Mouse (Mus musculus) inflammation-experienced regulatory T-cells, adult 6 months (primary cell): ENCODE measurements around the gene Olfr808. TPM values are rescaled to one million over a fixed set of nuclear protein-coding genes. Genes with fewer than 3 reads are reported as not detected.

Experiments used
- ATAC-seq: one replicate; pipeline ENCODE4 v1.8.0; 2017
- polyA plus RNA-seq, 3 experiments: library from polyadenylated mRNA; unstranded; fragments of 100-300 nt; shearing (Covaris generic); gene quantifications; one replicate each; pipeline ENCODE4 v1.2.1; 2017

The Olfr808 gene
- not detected for polyA plus RNA-seq

- no peak for ATAC-seq
Measured at GRCm38 (mm10) chr10:129765182-129765581, at the start of gene Olfr808. Olfr808 (plus strand) TSS chr10:129765482.

GRCm38 (mm10) chr10:129729275-129729674 is 36.0 kb upstream of the Olfr808 start, which contains the start of gene Olfr805:
Olfr805 (minus strand) TSS chr10:129729375.
- no peak for ATAC-seq

- no peak for ATAC-seq
Measured at GRCm38 (mm10) chr10:129741821-129742220, 23.5 kb upstream of the Olfr808 start, which contains the start of gene Olfr806. Olfr806 (minus strand) TSS chr10:129741921.

- ATAC-seq, result no peak
Measured at GRCm38 (mm10) chr10:129757693-129758092, 7.6 kb upstream of the Olfr808 start, which contains the start of gene Olfr807. Olfr807 (minus strand) TSS chr10:129757793.

- ATAC-seq, result no peak
Measured at GRCm38 (mm10) chr10:129774338-129774737, 9.1 kb downstream of the Olfr808 start, which contains the start of gene Olfr809. Olfr809 (plus strand) TSS chr10:129774638.

GRCm38 (mm10) chr10:129778123-129778522 is 12.8 kb downstream of the Olfr808 start:
- no peak for ATAC-seq

- ATAC-seq, result no peak
Measured at GRCm38 (mm10) chr10:129794817-129795216, 29.5 kb downstream of the Olfr808 start, which contains the start of gene Olfr810. Olfr810 (minus strand) TSS chr10:129794917.

- no peak for ATAC-seq
Measured at GRCm38 (mm10) chr10:129804296-129804695, 39.0 kb downstream of the Olfr808 start, which contains the start of gene Olfr811. Olfr811 (minus strand) TSS chr10:129804396.

Other genes starting within 250 kb of the Olfr808 start
- gene Olfr791, start 243.7 kb upstream of the Olfr808 start, polyA plus RNA-seq, result not detected
- not detected for gene Olfr792, start 226.3 kb upstream of the Olfr808 start, polyA plus RNA-seq
- gene Olfr794, start 197.8 kb upstream of the Olfr808 start, polyA plus RNA-seq, result not detected
- not detected for gene Olfr796, start 152.9 kb upstream of the Olfr808 start, polyA plus RNA-seq
- under 1 TPM in 1 of 3 experiments, not detected in 2; 0.13 TPM for gene Olfr798, start 137.5 kb upstream of the Olfr808 start, polyA plus RNA-seq
- not detected for gene Olfr799, start 128.0 kb upstream of the Olfr808 start, polyA plus RNA-seq
- gene Olfr800, start 107.8 kb upstream of the Olfr808 start, polyA plus RNA-seq, result not detected
- gene Olfr801, start 91.6 kb upstream of the Olfr808 start, polyA plus RNA-seq, result under 1 TPM in 1 of 3 experiments, not detected in 2; 0.75 TPM
- gene Olfr802, start 77.3 kb upstream of the Olfr808 start, polyA plus RNA-seq, result not detected
- gene Olfr803, start 71.2 kb upstream of the Olfr808 start, polyA plus RNA-seq, result not detected
- not detected for gene Olfr804, start 62.3 kb upstream of the Olfr808 start, polyA plus RNA-seq
- gene Olfr805, start 36.1 kb upstream of the Olfr808 start, polyA plus RNA-seq, result not detected
- not detected for gene Olfr806, start 23.6 kb upstream of the Olfr808 start, polyA plus RNA-seq
- gene Olfr807, start 7.7 kb upstream of the Olfr808 start, polyA plus RNA-seq, result not detected
- gene Olfr809, start 9.2 kb downstream of the Olfr808 start, polyA plus RNA-seq, result not detected
- not detected for gene Olfr810, start 29.4 kb downstream of the Olfr808 start, polyA plus RNA-seq
- gene Olfr811, start 38.9 kb downstream of the Olfr808 start, polyA plus RNA-seq, result not detected
- gene Olfr812, start 80.6 kb downstream of the Olfr808 start, polyA plus RNA-seq, result not detected
- not detected for gene Olfr813, start 89.9 kb downstream of the Olfr808 start, polyA plus RNA-seq
- gene Olfr814, start 114.4 kb downstream of the Olfr808 start, polyA plus RNA-seq, result not detected
- gene Olfr815, start 140.4 kb downstream of the Olfr808 start, polyA plus RNA-seq, result under 1 TPM in 1 of 3 experiments, not detected in 2; 0.35 TPM
- gene Olfr816, start 150.1 kb downstream of the Olfr808 start, polyA plus RNA-seq, result not detected
- gene Olfr818, start 183.6 kb downstream of the Olfr808 start, polyA plus RNA-seq, result not detected
- not detected for gene Olfr819, start 201.8 kb downstream of the Olfr808 start, polyA plus RNA-seq
- gene Olfr247, start 210.7 kb downstream of the Olfr808 start, polyA plus RNA-seq, result not detected
- under 1 TPM in 1 of 3 experiments, not detected in 2; 0.19 TPM for gene Gm10310, start 219.6 kb downstream of the Olfr808 start, polyA plus RNA-seq
- gene Olfr820, start 247.1 kb downstream of the Olfr808 start, polyA plus RNA-seq, result not detected